Mouse (Mus musculus) ovary, postnatal 10 days (tissue): ENCODE data around the gene Tab1.

Source experiments
- DNase-seq: peaks from one replicate; pipeline ENCODE4 v3.0.0; 2022; ENCODE audit warnings: low spot score

The Tab1 gene

DNA sequence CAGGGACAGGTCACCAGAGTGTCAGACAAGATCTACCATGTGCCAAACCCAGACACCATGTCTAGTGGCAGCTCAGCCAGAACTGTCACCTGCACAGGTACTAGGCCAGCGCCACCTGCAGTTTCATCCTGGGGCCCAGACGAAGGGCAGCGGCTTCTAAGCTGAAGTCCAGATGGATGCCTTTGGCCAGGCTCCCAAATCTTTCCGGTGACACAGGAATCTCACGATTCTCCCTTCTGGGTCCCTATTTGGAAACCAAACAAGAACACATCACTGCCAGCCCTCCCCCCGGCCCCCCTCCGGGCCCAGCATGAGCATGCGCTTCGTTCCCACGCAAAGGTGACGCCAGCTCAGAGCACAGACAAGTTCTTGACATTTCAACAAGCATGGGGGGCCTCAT lies 30.3 kb downstream of the Tab1 start:
- no peak for DNase-seq

DNA sequence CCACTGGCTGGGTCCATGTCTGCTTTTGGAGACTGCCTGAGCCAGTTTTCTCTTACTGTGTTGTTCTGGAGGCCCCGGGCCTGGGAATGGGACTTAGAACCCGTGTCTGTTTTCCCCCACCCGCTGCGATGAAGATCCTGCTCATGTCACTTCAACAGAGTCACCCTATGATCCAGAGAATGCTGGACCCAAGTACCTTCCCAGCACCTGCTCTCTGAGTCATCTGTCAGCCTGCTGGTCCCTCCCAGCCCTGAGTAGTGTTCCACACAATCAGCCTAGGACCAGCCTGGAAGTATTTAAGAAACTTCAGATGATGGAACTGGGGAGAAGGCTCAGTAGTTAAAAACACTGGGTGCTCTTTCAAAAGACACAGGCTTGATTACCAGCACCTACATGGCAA lies 30.8 kb downstream of the Tab1 start:
- no peak for DNase-seq

- no peak for DNase-seq
These were observed 32.5 kb downstream of the Tab1 start for GRCm38 (mm10) chr15:80165396-80165795.

DNA sequence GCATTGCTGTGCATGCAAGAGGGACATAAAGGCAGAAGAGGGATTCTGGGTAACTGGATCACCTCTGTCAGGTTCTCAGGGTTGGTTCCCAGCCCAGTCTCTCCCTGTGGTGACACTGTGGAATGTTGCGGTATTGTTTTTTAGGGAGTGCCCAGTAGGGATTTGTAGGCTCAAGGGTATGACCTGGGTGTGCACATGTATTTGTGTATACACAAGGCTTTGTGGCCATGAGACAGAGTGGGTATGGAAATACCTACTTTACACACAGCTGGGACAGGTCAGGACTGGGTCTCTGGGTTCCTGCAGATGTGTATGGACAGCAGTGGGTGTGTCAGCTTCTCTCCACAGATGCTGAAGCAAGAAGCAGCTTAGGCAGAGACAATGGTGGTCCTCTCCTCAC lies 36.6 kb downstream of the Tab1 start:
- DNase-seq = no peak

- no peak for DNase-seq
These were observed 37.4 kb downstream of the Tab1 start for GRCm38 (mm10) chr15:80170357-80170756.

DNA sequence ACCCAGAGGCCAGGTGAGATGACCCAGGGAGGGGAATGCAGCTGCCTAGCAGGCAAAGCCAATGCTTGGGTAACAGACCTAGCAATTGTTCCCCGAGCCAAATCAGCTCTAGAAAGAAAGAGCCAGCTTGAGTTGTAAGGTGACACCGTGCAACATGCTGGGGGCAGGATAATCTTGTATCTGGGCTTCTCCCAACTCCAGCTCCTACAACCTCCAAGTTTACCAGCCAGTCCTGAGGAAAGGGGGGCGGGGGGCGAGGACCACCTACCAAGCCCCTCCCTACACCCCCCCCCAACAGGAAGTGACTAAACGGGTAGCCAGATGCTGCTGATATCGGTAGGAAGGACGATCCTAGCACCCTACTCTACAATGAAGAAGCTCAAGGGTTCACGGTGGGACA lies 38.4 kb downstream of the Tab1 start:
- no peak for DNase-seq

DNA sequence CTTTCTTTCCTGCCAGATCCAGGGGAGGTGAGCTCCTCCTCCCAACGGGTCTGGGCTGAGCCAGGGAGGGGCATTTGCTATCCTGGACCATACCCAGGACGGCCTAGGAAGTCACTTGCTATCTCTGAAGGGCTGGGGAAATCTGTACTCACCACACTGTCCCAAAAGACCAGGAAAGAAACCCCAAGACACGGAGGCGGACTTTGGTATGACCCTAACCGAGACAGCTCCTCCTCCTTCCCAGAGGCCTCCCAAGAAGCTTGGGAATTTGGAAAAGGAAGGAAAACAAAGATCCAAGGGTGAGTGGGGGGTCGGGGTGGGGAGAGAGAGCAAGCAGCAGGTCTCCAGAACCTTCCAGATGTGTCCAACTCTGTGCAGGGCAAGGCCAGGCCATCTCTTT lies 38.9 kb downstream of the Tab1 start:
- no peak for DNase-seq

DNA sequence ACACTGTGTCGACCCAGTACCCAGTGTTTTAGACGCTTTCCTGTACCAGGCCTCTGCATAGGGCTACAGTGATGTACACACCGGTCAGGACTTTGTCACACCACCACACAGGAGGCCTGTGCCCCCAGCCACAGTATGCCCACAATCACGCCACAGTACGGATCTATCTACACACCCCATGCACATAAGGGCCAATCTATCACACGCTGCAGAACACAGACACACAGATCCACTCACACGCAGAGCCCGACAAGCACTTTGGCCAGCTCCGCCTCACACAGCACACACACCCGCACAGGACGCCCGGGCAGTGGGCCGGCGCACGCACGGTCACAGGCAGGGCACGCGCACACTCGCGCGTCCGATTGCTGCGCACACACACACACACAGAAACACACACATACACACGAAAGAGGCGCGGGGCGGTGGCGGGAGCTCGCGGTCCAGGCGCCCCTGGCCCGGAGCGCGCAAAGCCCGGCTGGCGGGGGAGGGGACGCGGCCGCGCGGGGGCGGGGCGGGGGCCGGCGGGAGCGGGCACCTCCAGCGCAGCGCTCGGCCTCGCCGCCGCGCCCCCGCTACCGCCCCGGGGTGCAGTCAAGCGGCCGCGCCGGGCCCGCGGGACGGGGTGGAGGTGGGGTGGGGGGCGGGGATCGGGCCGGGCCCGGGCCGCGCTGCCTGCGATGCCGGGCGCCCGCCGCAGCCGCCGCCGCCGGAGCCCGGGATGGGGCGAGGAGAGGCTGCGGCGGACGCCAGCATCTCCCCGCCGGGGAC lies 40.3 kb downstream of the Tab1 start, which contains the start of gene Mgat3:
Gene Mgat3, plus strand, starts transcription at position 721 of the 771 bp plus-strand sequence.
- DNase-seq = no peak

- DNase-seq = no peak
These were observed 41.1 kb downstream of the Tab1 start for GRCm38 (mm10) chr15:80173781-80174597.

GRCm38 (mm10) chr15:80174598-80174875 lies 41.6 kb downstream of the Tab1 start:
- DNase-seq = no peak

DNA sequence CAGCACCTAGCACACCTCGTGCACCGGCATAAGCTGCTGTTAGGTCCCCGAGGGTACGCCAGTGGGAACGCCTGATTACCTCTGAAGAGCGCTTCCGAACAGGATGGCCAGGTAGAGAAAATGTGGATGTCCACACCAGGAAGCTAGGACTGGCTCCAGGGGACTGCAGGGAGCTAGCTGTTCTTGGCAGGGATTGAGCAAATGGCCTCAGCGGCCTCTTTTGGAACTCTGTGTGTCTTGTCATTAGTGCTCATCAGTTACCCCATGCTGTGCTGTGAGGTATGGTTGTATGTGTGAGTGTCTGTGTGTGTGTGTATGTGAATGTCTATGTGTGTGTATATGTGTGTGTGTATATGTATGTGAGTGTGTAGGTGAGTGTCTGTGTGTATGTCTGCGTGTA lies 42.4 kb downstream of the Tab1 start:
- DNase-seq = no peak

- DNase-seq = no peak
These were observed 42.8 kb downstream of the Tab1 start for GRCm38 (mm10) chr15:80175756-80176155.

GRCm38 (mm10) chr15:80181561-80181960 lies 48.6 kb downstream of the Tab1 start:
- no peak for DNase-seq

GRCm38 (mm10) chr15:80182072-80182700 lies 49.3 kb downstream of the Tab1 start:
- no peak for DNase-seq

- DNase-seq = no peak
These were observed 56.0 kb downstream of the Tab1 start for GRCm38 (mm10) chr15:80188927-80189326.

GRCm38 (mm10) chr15:80190075-80190474 lies 57.1 kb downstream of the Tab1 start:
- no peak for DNase-seq

DNA sequence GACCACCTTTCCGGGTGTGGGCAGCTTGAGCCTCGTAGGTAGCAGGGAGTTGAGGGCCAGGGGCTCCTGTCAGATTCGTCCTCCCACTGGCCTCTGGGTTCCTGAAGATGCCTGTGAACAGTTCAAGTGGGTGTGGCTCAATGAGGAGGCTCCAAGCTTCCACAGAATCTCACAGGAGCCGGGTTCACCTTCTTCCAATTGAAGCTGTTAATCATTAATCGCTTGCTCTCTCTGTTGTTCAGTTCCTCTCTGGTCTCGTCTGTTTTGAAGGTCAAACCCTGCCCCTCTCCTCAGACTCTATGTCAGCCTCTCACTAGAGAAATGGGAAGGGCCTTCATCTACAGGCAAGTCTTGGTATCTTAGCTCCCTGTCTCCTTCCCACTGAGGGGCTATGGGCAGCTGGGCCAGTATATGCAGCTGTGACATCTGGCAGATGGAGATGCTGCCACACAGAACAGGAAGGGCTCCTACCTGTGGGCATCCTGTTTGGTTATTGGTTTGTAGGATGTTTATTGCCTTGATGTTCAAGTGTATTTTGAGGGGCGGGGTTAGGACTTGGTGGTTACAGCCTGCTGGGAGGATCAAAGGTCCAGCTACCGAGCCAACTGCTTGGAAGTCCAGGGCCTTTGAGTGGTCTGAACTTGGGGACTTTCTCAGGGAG lies 58.8 kb downstream of the Tab1 start:
- DNase-seq = no peak

DNA sequence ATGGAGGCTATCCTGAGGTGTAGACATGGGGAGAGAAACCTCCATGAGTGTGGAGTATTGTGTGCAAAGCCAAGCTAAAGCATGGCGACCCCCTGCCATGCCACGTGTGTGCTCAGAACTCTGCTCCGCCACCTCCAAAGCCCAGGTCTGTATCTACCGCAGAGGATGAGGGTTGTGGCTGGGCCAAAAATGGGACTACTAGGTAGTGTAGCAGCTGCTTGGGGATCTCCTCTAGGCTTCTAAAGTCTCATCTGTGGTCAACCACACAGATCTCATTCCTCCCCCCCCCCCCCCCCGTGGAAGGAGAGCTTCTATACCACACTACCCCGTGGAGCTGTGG lies 59.3 kb downstream of the Tab1 start:
- DNase-seq = no peak

DNA sequence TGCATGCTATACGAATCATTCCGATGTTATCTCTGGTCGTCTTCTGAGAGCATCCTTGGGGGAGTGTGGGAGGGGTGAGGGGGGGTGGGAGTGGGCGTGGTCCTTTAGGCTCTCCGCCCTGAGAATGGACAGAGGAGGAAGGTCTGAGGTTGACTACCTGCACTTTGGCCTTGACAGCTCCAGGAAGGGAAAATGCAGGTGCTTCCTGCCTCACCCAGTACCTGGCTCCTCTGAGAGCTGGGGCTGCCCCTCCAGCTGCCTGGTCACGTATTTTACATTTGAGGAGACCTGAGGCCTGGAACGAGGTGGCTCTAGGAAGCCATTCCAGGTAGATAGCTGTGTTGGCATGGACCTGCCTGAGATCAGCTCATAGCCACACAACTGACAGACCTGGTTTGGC lies 59.9 kb downstream of the Tab1 start:
- DNase-seq = no peak

- no peak for DNase-seq
These were observed 66.6 kb downstream of the Tab1 start for GRCm38 (mm10) chr15:80199556-80199955.

DNA sequence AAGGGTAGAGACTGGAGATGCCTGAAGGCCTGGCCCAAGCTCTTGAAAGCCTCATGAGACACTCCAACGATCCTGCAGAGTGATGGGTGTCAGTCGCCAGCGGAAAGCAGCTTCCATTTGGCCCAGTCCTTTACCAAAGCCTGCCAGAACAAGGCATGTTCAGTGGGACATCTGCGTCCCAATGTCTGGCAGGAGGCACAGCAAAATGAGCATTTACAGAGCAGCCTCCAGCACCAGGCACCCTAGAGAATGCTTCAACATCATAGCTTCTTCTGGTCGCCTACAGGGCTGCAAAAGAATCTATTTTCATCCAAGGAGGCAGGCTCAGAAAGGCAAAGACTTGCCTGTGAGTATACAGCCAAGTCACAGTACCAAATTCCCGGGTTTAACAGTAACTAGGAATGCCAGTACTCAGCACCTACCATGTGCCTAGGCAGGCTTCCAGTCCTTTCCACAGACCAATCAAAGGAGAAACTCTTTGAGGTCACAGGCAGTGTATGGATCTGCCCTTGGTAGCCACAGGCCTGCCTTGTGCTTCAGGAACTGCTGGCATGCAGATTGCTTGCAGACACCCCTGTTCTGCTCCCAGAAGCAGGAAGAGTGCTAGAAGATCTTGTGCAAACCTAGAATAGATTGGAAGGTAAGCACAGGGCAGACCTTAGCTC lies 69.3 kb downstream of the Tab1 start:
- no peak for DNase-seq

DNA sequence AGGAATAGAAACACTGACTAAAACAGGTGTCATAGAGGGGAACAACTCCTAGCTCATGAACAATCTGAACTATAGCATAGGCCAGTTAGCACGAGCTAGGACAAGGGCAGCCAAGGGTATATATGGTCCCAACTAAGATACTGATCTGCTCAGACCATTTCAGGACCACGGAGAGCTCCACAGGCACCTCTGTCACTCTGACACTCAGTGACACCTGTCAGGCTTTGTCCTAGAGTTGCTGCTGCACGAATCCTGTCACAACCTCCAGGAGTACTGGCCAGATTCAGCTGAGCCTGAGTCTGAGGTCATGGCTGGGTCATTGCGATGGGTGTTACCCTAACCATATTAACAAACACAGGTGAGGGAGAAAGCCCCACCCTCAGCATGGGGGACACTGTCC lies 70.5 kb downstream of the Tab1 start:
- DNase-seq = no peak
